Mouse (Mus musculus) limb, embryonic 15.5 days (tissue): ENCODE results near the gene Vmn1r112. TPM values are rescaled to one million over a fixed set of nuclear protein-coding genes. Genes with fewer than 3 reads are reported as not detected.
"Not testable (repeated sequence)": the region's sequence is repeated elsewhere in the genome, so short reads cannot be mapped to it uniquely, and the experiment has no call there.

Source experiments
- ATAC-seq: fragments of 200-750 bp; cut with Nextera tagmentation; 2 replicates; pipeline ENCODE4 v1.8.0; 2017; ENCODE audit warnings: low read depth, moderate TSS enrichment; ENCODE audit not compliant: insufficient number of reproducible peaks, low FRiP score, low TSS enrichment
- H3K27ac ChIP-seq: fragments of 300-500 bp; sonication (generic); 2 replicates; pipeline ENCODE4 v1.5.1; 2015; ENCODE audit warnings: moderate library complexity, mild to moderate bottlenecking, inconsistent platforms
- H3K27me3 ChIP-seq: fragments of 300-500 bp; sonication (generic); 2 replicates; pipeline ENCODE4 v1.6.1; 2015; ENCODE audit warnings: inconsistent platforms
- H3K36me3 ChIP-seq: fragments of 300-500 bp; sonication (generic); 2 replicates; pipeline ENCODE4 v1.6.1; 2015; ENCODE audit warnings: inconsistent platforms
- H3K4me1 ChIP-seq: fragments of 300-500 bp; sonication (generic); 2 replicates; pipeline ENCODE4 v1.6.1; 2015; ENCODE audit warnings: inconsistent platforms
- H3K4me2 ChIP-seq: fragments of 300-500 bp; sonication (generic); 2 replicates; pipeline ENCODE4 v1.6.1; 2015; ENCODE audit warnings: mild to moderate bottlenecking, inconsistent platforms
- H3K4me3 ChIP-seq: fragments of 300-500 bp; sonication (generic); 2 replicates; pipeline ENCODE4 v1.5.1; 2015; ENCODE audit warnings: mild to moderate bottlenecking, inconsistent platforms
- H3K9ac ChIP-seq: fragments of 300-500 bp; sonication (generic); 2 replicates; pipeline ENCODE4 v1.6.1; 2015; ENCODE audit warnings: inconsistent platforms
- H3K9me3 ChIP-seq: fragments of 300-500 bp; sonication (generic); 2 replicates; pipeline ENCODE4 v1.6.1; 2016; ENCODE audit warnings: inconsistent platforms
- WGBS: fragments of 180-500 bp; shearing (Covaris S2); methylation state at CpG from one replicate; pipeline ENCODE4 v1.1.7; 2015; 5-methylcytosine and 5-hydroxymethylcytosine counted together
- polyA plus RNA-seq: library from polyadenylated mRNA; unstranded; fragments of >200 nt; fragmentation: Nextera tagmentation; extraction: Ambion mirVana; gene quantifications from 2 replicates; pipeline ENCODE4 v1.2.1, GENCODE M21; 2015

Vmn1r112 gene
- polyA plus RNA-seq = not detected in 2 replicates

DNA sequence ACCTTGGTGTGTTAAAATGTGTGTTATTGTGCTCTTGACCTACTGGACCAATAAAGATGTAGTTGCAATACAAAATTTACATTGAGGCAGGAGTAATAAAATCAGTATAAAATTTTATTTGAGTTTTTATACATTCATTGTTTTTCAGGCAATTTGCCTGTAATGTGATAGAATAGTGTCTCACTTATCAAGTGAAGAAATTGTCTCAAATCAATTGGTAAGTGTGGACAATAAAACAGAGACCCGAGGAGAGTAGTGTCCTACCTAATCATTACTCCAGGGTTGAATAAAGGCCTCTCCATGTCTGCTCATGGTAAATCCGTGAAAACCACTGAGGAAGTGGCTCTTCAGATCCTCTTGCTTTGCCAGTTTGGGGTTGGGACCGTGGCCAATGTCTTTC is at the start of gene Vmn1r112:
Gene Vmn1r112 (plus strand): TSS at position 301 of the 400 bp plus-strand sequence.
- not testable (repeated sequence) for H3K27ac ChIP-seq, H3K9ac ChIP-seq, H3K4me3 ChIP-seq, H3K4me2 ChIP-seq, H3K9me3 ChIP-seq, ATAC-seq, H3K27me3 ChIP-seq, H3K36me3 ChIP-seq, H3K4me1 ChIP-seq
- WGBS = no CpG with 5 or more reads among the region's 3 CpGs

DNA sequence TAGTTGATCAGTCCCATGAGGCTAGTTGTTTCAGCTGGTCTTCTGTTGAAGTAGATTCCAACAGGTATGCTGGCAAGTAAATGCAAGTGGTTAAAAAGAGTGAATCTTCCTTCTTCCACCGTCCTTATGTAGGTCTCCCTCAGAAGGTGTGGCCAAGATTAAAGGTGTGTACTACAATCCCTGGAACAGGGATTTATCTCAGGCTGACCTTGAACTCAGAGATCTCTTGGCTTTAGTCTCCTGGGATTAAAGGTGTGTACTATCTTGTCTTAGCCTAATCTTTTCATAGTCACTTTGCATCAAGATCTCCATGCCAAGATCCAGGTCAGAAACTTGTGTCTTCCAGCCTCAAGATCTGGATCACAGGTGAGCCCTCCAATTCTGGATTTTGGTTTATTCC is 40.5 kb upstream of the Vmn1r112 start, which contains the start of gene Gm10668:
Gene Gm10668 (minus strand): TSS at position 101 of the 400 bp plus-strand sequence.
- H3K36me3 ChIP-seq, H3K4me1 ChIP-seq, H3K4me3 ChIP-seq, H3K9ac ChIP-seq, H3K27ac ChIP-seq, H3K27me3 ChIP-seq, ATAC-seq, H3K9me3 ChIP-seq, H3K4me2 ChIP-seq: not testable (repeated sequence)
- WGBS = no CpG with 5 or more reads among the region's 1 CpGs

DNA sequence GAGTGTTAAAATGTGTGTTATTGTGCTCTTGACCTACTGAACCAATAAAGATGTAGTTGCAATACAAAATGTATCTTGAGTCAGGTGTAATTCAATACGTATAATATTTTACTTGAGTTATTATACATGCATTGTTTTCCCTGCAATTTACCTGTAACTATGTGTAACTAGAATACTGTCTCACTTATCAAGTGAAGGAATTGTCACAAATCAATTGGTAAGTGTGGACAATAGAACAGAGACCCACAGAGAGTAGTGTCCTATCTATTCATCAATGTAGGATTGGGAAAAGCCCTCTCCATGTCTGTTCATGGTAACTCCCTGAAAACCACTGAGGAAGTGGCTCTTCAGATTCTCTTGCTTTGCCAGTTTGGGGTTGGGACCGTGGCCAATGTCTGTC is 16.0 kb downstream of the Vmn1r112 start, which contains the start of gene Vmn1r113:
Gene Vmn1r113 (plus strand): TSS at position 301 of the 400 bp plus-strand sequence.
- H3K4me3 ChIP-seq, H3K36me3 ChIP-seq, H3K9me3 ChIP-seq, ATAC-seq, H3K27me3 ChIP-seq, H3K4me2 ChIP-seq, H3K4me1 ChIP-seq, H3K27ac ChIP-seq, H3K9ac ChIP-seq: not testable (repeated sequence)
- 55% methylated on average over 2 of the region's 2 CpGs for WGBS

DNA sequence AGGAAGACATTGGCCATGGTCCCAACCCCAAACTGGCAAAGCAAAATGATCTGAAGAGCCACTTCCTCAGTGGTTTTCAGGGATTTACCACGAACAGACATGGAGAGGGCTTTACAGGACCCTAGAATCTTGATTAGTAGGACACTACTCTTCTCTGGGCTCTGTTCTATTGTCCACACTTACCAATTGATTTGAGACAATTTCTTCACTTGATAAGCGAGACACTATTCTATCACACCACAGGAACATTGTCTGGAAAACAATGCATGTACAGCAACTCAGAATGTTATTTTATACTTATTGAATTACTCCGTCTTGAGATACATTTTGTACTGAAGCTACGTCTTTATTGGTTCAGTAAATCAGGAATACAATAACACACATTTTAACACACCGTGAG is 41.1 kb downstream of the Vmn1r112 start, which contains the start of gene Vmn1r114:
Gene Vmn1r114 (minus strand): TSS at position 101 of the 400 bp plus-strand sequence.
- no CpG with 5 or more reads among the region's 5 CpGs for WGBS
- not testable (repeated sequence) for H3K9ac ChIP-seq, ATAC-seq, H3K27ac ChIP-seq, H3K4me1 ChIP-seq, H3K36me3 ChIP-seq, H3K27me3 ChIP-seq, H3K9me3 ChIP-seq, H3K4me2 ChIP-seq, H3K4me3 ChIP-seq

Other genes with a start within 250 kb of the Vmn1r112 start
- not detected in 2 replicates for gene Vmn1r104, start 237.3 kb upstream of the Vmn1r112 start, polyA plus RNA-seq
- gene Gm5726, start 225.4 kb upstream of the Vmn1r112 start, polyA plus RNA-seq = not detected in 2 replicates
- gene Gm4141, start 194.9 kb upstream of the Vmn1r112 start, polyA plus RNA-seq = not detected in 2 replicates
- not detected in 2 replicates for gene Gm4513, start 172.2 kb upstream of the Vmn1r112 start, polyA plus RNA-seq
- gene Vmn1r107, start 102.3 kb upstream of the Vmn1r112 start, polyA plus RNA-seq = not detected in 2 replicates
- gene Vmn1r111, start 68.0 kb upstream of the Vmn1r112 start, polyA plus RNA-seq = not detected in 2 replicates
- not detected in 2 replicates for gene Gm10668, start 40.6 kb upstream of the Vmn1r112 start, polyA plus RNA-seq
- gene Vmn1r113, start 16.1 kb downstream of the Vmn1r112 start, polyA plus RNA-seq = not detected in 2 replicates
- gene Vmn1r114, start 41.0 kb downstream of the Vmn1r112 start, polyA plus RNA-seq = not detected in 2 replicates
- not detected in 2 replicates for gene Vmn1r115, start 73.8 kb downstream of the Vmn1r112 start, polyA plus RNA-seq
- gene Vmn1r116, start 101.1 kb downstream of the Vmn1r112 start, polyA plus RNA-seq = not detected in 2 replicates
- gene Vmn1r117, start 112.9 kb downstream of the Vmn1r112 start, polyA plus RNA-seq = not detected in 2 replicates
- not detected in 2 replicates for gene Vmn1r118, start 141.2 kb downstream of the Vmn1r112 start, polyA plus RNA-seq
- not detected in 2 replicates for gene Vmn1r119, start 241.3 kb downstream of the Vmn1r112 start, polyA plus RNA-seq